8 mouse cellular contexts compared by ENCODE assay signal in the genomic region with DNA sequence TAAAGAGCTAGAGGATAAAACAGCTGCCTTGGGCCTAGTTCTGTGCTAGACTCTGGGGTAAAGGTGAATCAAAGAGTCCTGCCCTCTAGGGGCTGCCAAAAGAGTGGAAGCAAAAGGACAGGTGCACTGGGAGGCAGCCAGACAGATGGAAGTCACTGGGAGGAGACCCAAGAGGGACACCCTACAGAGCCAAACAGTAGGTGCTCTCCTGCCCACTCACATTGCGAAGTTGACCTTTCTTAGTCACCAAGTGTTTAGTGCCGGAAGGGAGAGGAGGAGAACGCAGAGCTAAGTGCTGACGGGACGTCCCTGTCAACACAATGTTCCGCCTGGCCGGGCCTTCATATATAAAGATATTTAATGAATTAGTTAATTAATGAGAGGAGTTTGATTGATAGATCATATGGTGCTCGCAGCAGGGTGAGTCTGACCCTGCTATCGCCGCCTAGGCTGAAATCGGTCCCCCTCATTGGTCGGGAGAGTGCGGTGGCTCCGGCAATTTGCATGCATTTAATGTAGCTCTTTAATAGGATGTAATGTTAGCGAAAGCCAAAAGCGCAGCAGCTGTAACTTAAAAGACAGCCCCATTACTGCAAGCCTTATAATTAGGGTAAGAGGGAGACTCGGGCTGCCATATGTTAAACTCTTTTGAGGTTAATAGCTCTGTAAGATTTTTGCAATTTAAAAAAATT.
DNase-seq lines count a peak whose midpoint lies in the region; ATAC-seq lines count a peak whose summit lies in the region.

No protein-coding gene starts in this region.

- peak overlapping the region; percentile 54 for H3K4me2 ChIP-seq in heart, embryonic 16.5 days (ENCODE audit: low read depth, low read length)
- peak overlapping the region; percentile 72 for H3K4me2 ChIP-seq in embryonic facial prominence, embryonic 11.5 days (ENCODE audit: low read depth, low read length)
- H3K4me2 ChIP-seq in hindbrain, embryonic 15.5 days: peak overlapping the region; percentile 64
- peak overlapping the region; percentile 69 for H3K4me2 ChIP-seq in midbrain, embryonic 15.5 days

- H3K27ac ChIP-seq in heart, embryonic 16.5 days (ENCODE audit: low read length): no peak overlapping the region
- H3K27ac ChIP-seq in embryonic facial prominence, embryonic 11.5 days (replicated peaks; ENCODE audit: low read depth, low read length): no peak overlapping the region
- H3K27ac ChIP-seq in hindbrain, embryonic 15.5 days (replicated peaks): no peak overlapping the region; the same call in 1 of the 2 replicates
- no peak overlapping the region for H3K27ac ChIP-seq in midbrain, embryonic 15.5 days

- DNase-seq in heart, postnatal 4 days: no peak
- DNase-seq in embryonic facial prominence, embryonic 11.5 days (ENCODE audit: low spot score): peak; percentile 37
- DNase-seq in left cerebral cortex, postnatal 36 days (ENCODE audit: low spot score in 2 of 2): no peak
- no peak for DNase-seq in right cerebral cortex, postnatal 10 days (ENCODE audit: low spot score in 2 of 2)
- DNase-seq in testis, postnatal 10 days (ENCODE audit: low spot score): no peak

- H3K4me3 ChIP-seq in heart, embryonic 16.5 days (ENCODE audit: low read length): peak overlapping the region; percentile 25
- H3K4me3 ChIP-seq in embryonic facial prominence, embryonic 11.5 days (ENCODE audit: low read depth, low read length): no peak overlapping the region; the same call in 1 of the 2 replicates
- H3K4me3 ChIP-seq in hindbrain, embryonic 15.5 days: peak overlapping the region; percentile 30
- peak overlapping the region; percentile 32 for H3K4me3 ChIP-seq in midbrain, embryonic 15.5 days

- no peaks in the 10 kb centered on the region for H3K36me3 ChIP-seq in heart, embryonic 16.5 days (ENCODE audit: control insufficient read depth, insufficient read depth)
- no peaks in the 10 kb centered on the region for H3K36me3 ChIP-seq in embryonic facial prominence, embryonic 11.5 days (replicated peaks; ENCODE audit: control insufficient read depth, insufficient read depth, low read depth, low read length)
- no peaks in the 10 kb centered on the region for H3K36me3 ChIP-seq in hindbrain, embryonic 15.5 days
- H3K36me3 ChIP-seq in midbrain, embryonic 15.5 days (replicated peaks): no peaks in the 10 kb centered on the region

- ATAC-seq in heart, embryonic 16.5 days (replicated peaks; ENCODE audit: extremely low read depth, insufficient read depth, low FRiP score): no peak
- peak; percentile 40 for ATAC-seq in embryonic facial prominence, embryonic 11.5 days (replicated peaks; ENCODE audit: insufficient number of reproducible peaks, low FRiP score, low TSS enrichment, low read depth)
- peak; percentile 56; the same call in 1 of the 2 replicates for ATAC-seq in hindbrain, embryonic 15.5 days (ENCODE audit: low FRiP score, low read depth)
- ATAC-seq in midbrain, embryonic 15.5 days (replicated peaks): peak; percentile 57

- intact Hi-C loops in left cerebral cortex, postnatal 36 days (cut with DNase I): no loop called here

- 31% methylated on average over 17 of the region's 17 CpGs for WGBS in heart, embryonic 16.5 days
- 10% methylated on average over 17 of the region's 17 CpGs for WGBS in embryonic facial prominence, embryonic 11.5 days
- 4% methylated on average over 17 of the region's 17 CpGs for WGBS in hindbrain, embryonic 15.5 days
- 6% methylated on average over 17 of the region's 17 CpGs for WGBS in midbrain, embryonic 15.5 days

- H3K9me3 ChIP-seq in heart, embryonic 16.5 days (replicated peaks; ENCODE audit: control insufficient read depth, low read length): no peaks in the 10 kb centered on the region
- H3K9me3 ChIP-seq in embryonic facial prominence, embryonic 11.5 days (replicated peaks; ENCODE audit: control insufficient read depth, low read length): no peaks in the 10 kb centered on the region
- H3K9me3 ChIP-seq in hindbrain, embryonic 15.5 days: no peaks in the 10 kb centered on the region
- no peaks in the 10 kb centered on the region for H3K9me3 ChIP-seq in midbrain, embryonic 15.5 days

- peaks cover 55% of the 10 kb centered on the region for H3K27me3 ChIP-seq in heart, embryonic 16.5 days (ENCODE audit: control insufficient read depth, insufficient read depth, low read length)
- peaks cover 2% of the 10 kb centered on the region; the same call in 1 of the 2 replicates for H3K27me3 ChIP-seq in embryonic facial prominence, embryonic 11.5 days (ENCODE audit: control insufficient read depth, insufficient read depth, low read length)
- no peaks in the 10 kb centered on the region for H3K27me3 ChIP-seq in hindbrain, embryonic 15.5 days
- 0 out of 2 replicates have a peak, but pooled peaks cover 5% of the 10 kb centered on the region for H3K27me3 ChIP-seq in midbrain, embryonic 15.5 days (replicated peaks)

- H3K4me1 ChIP-seq in heart, embryonic 16.5 days (ENCODE audit: control insufficient read depth, insufficient read depth, low read length): peaks cover 9% of the 10 kb centered on the region
- H3K4me1 ChIP-seq in embryonic facial prominence, embryonic 11.5 days (ENCODE audit: control insufficient read depth, insufficient read depth, low read length): peaks cover 6% of the 10 kb centered on the region
- H3K4me1 ChIP-seq in hindbrain, embryonic 15.5 days (replicated peaks): peaks cover 26% of the 10 kb centered on the region
- H3K4me1 ChIP-seq in midbrain, embryonic 15.5 days: peaks cover 28% of the 10 kb centered on the region

- H3K9ac ChIP-seq in heart, embryonic 16.5 days (ENCODE audit: low read length): no peak overlapping the region
- no peak overlapping the region for H3K9ac ChIP-seq in embryonic facial prominence, embryonic 11.5 days (replicated peaks; ENCODE audit: low read length)
- H3K9ac ChIP-seq in hindbrain, embryonic 15.5 days: no peak overlapping the region
- no peak overlapping the region for H3K9ac ChIP-seq in midbrain, embryonic 15.5 days
